Mouse (Mus musculus) bone marrow macrophage, adult 2 months (primary cell): ENCODE results near the gene Tmeff1.

Experiments
- CTCF ChIP-seq: IDR thresholded peaks from 2 replicates; pipeline ENCODE4 v1.5.1; 2012; ENCODE audit warnings: low read depth, mild to moderate bottlenecking, low read length, moderate library complexity
- POLR2A ChIP-seq: IDR thresholded peaks from 2 replicates; pipeline ENCODE4 v1.6.1; 2012; ENCODE audit warnings: mild to moderate bottlenecking, low read depth, low read length, borderline replicate concordance

- TF ChIP-seq CTCF (no peak), POLR2A (no peak)
These were observed 20.0 kb upstream of the Tmeff1 start for GRCm38 (mm10) chr4:48564962-48565361.
